Mouse (Mus musculus): Measurements from ENCODE around the gene Ctnnb1. TPM values are rescaled to one million over a fixed set of nuclear protein-coding genes. Genes with fewer than 3 reads are reported as not detected.

Gene Ctnnb1
- polyA plus RNA-seq, 1 experiment from 2014 or later, result 217 TPM

GRCm38 (mm10) chr9:120994223-120995155 lies 65.5 kb downstream of the Ctnnb1 start:
- no peak for DNase-seq (ENCODE audit: low spot score)

- DNase-seq (ENCODE audit: low spot score), result no peak
Measured at GRCm38 (mm10) chr9:120998696-120999095, 69.7 kb downstream of the Ctnnb1 start.

GRCm38 (mm10) chr9:121000641-121001320 lies 71.8 kb downstream of the Ctnnb1 start:
- no peak for DNase-seq (ENCODE audit: low spot score)

GRCm38 (mm10) chr9:121001681-121002540 lies 72.9 kb downstream of the Ctnnb1 start:
- DNase-seq (ENCODE audit: low spot score), result no peak

GRCm38 (mm10) chr9:121005961-121006360 lies 76.9 kb downstream of the Ctnnb1 start:
- no peak for DNase-seq (ENCODE audit: low spot score)

Small RNA genes lying within 50 kb of the gene (microRNA-seq; reads per million reads assigned to microRNA genes)
- gene Mir7090 (ENCODE audit: borderline number of aligned reads), result not detected

All from thymus, postnatal 0 days (tissue).